Mouse (Mus musculus): Measurements from ENCODE around the gene Shd. TPM values are rescaled to one million over a fixed set of nuclear protein-coding genes. Genes with fewer than 3 reads are reported as not detected.

Shd gene
- polyA plus RNA-seq, 1 experiment, result 0.63 TPM

DNA sequence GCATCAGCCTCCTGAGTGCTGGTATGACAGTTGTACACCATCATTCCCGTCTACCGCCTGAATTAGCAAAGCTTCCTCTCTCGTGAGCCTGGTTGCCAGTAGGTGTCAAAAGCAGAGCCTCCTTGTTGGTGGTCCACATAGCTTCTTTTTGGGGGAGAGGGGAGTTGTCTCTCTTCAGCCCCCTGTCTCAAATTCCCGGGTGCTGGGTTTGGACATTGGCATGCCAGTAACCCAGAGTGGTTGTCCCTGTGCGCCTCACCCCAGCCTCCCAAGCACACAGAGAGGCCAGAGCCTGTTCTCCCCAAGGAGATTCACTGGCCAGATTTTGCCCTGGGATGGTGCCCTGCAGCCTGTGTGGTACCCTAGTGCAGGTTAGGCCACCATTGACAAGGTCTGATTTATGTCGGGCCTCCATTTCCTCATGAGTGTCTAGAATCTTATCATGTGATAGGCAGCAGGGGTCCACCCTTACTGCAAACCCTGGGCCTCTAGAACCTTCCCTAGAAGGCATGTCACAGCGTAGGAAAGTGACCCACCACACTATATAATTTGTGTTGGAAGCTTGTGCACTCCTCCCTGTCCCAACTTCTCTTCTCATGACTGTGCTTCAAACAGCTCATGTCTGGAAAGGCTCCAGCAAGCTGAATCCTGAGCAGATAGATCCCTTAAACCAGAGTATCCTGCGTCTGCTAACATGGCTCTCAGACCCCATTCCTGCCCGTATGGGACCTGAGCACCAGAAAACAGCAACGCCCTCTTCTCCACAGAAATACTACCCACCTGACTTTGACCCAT, 10.1 kb upstream of the Shd start:
- Histone ChIP-seq H3K4me1 (ENCODE audit: control insufficient read depth, insufficient read depth, low read length) (peaks cover 16% of the 10 kb centered on the region), H3K27ac (ENCODE audit: control insufficient read depth, insufficient read depth, low read depth, low read length) (no peak overlapping the region), H3K27me3 (ENCODE audit: control insufficient read depth, insufficient read depth, low read length) (no peaks in the 10 kb centered on the region), H3K4me3 (ENCODE audit: control insufficient read depth, low read depth, low read length) (no peak overlapping the region), H3K36me3 (ENCODE audit: control insufficient read depth, insufficient read depth, low read length) (no peaks in the 10 kb centered on the region)
- TF ChIP-seq CTCF (IDR thresholded peaks at IDR 0.05; ENCODE audit: control insufficient read depth, insufficient read depth, insufficient replicate concordance, low read depth, low read length), result no peak
- no peak for TF ChIP-seq POLR2A (IDR thresholded peaks at IDR 0.05; ENCODE audit: control insufficient read depth, low read depth, low read length)

DNA sequence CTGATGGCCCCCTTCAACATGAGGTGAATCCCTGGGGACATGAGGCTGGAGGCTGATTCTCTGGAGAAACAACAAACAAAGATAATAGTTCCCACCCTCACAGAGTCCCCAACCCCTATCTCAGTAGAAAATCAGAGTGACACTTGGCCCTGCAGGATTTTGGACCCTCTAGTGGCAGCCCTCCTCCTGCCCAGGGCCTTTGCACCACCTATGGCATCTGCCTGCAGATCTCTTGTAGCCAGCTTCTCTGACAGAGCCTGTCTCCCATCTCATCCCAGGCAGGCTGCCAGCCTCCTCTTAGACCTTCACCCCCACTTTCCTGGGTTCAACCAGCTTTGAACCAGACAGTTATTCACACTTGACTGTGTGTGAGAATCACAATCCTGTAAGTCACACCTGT, 9.5 kb upstream of the Shd start:
- no peaks in the 10 kb centered on the region for H3K36me3 ChIP-seq (ENCODE audit: control insufficient read depth, insufficient read depth, low read length)
- TF ChIP-seq CTCF (IDR thresholded peaks at IDR 0.05; ENCODE audit: control insufficient read depth, insufficient read depth, insufficient replicate concordance, low read depth, low read length) (no peak), POLR2A (IDR thresholded peaks at IDR 0.05; ENCODE audit: control insufficient read depth, low read depth, low read length) (no peak)
- no peak overlapping the region for H3K4me3 ChIP-seq (ENCODE audit: control insufficient read depth, low read depth, low read length)
- no peak overlapping the region for H3K27ac ChIP-seq (ENCODE audit: control insufficient read depth, insufficient read depth, low read depth, low read length)
- H3K4me1 ChIP-seq (ENCODE audit: control insufficient read depth, insufficient read depth, low read length), result peaks cover 16% of the 10 kb centered on the region
- no peaks in the 10 kb centered on the region for H3K27me3 ChIP-seq (ENCODE audit: control insufficient read depth, insufficient read depth, low read length)

DNA sequence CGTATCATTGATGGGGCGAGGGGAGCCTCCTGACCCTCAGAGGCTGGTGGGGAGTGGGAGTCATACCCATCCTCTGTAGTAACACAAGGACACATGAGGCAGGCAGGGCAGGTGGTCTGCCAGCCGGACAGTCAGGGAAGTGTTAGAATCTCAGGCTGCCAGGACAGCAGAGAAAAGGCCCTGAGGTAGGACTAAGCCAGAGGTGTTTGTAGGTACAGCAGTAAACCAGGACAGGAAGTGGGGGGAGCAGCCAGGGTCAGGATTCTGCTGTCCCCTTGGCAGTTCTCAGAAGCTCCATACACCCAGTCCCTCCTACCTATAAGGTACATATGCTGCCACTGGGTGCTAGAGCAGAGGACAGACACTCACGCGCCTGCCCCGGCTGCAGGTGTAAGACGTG, 8.6 kb upstream of the Shd start:
- Histone ChIP-seq H3K36me3 (ENCODE audit: control insufficient read depth, insufficient read depth, low read length) (no peaks in the 10 kb centered on the region), H3K4me1 (ENCODE audit: control insufficient read depth, insufficient read depth, low read length) (peaks cover 9% of the 10 kb centered on the region), H3K27ac (ENCODE audit: control insufficient read depth, insufficient read depth, low read depth, low read length) (no peak overlapping the region), H3K27me3 (ENCODE audit: control insufficient read depth, insufficient read depth, low read length) (no peaks in the 10 kb centered on the region), H3K4me3 (ENCODE audit: control insufficient read depth, low read depth, low read length) (no peak overlapping the region)
- TF ChIP-seq CTCF (IDR thresholded peaks at IDR 0.05; ENCODE audit: control insufficient read depth, insufficient read depth, insufficient replicate concordance, low read depth, low read length) (no peak), POLR2A (IDR thresholded peaks at IDR 0.05; ENCODE audit: control insufficient read depth, low read depth, low read length) (no peak)

DNA sequence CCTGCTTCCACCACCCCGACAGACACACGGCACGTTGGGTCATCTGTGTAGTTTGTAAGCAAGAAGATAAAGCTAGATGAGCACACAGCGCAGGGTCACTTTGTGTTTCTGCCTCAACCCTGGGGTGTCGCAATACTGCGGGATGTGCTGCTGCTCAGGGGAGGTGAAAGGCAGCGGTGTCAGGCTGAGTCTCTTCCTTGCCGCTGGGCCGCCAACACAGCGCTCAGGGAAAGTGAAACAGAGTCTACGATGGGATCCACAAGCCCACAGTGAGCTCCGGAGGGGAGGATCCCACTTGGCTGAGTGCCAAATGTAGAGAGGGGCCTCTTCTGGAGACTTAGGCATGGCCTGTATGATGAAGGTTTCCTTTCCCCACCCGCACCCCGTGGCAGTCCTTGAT, 7.1 kb upstream of the Shd start:
- TF ChIP-seq POLR2A (IDR thresholded peaks at IDR 0.05; ENCODE audit: control insufficient read depth, low read depth, low read length) (no peak), CTCF (IDR thresholded peaks at IDR 0.05; ENCODE audit: control insufficient read depth, insufficient read depth, insufficient replicate concordance, low read depth, low read length) (no peak)
- Histone ChIP-seq H3K27ac (ENCODE audit: control insufficient read depth, insufficient read depth, low read depth, low read length) (no peak overlapping the region), H3K27me3 (ENCODE audit: control insufficient read depth, insufficient read depth, low read length) (no peaks in the 10 kb centered on the region), H3K36me3 (ENCODE audit: control insufficient read depth, insufficient read depth, low read length) (no peaks in the 10 kb centered on the region), H3K4me1 (ENCODE audit: control insufficient read depth, insufficient read depth, low read length) (peaks cover 7% of the 10 kb centered on the region), H3K4me3 (ENCODE audit: control insufficient read depth, low read depth, low read length) (no peak overlapping the region)

DNA sequence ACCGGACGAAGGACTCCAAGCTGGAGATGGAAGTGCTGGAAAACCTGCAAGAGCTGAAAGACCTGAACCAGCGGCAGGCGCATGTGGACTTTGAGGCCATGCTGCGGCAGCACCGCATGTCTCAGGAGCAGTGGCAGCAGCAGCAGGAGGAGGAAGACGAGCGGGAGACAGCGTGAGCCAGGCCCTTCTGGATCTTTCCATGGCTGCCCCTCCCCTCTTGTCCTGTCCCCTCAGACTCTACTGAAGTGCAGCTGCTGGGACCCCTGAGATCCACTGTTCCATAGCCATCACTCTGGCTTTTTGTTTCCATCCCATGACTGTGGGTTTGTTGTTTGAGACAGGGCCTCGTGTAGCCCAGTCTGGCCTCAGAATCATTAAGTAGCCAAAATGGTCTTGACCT, 5.8 kb upstream of the Shd start:
- H3K27me3 ChIP-seq (ENCODE audit: control insufficient read depth, insufficient read depth, low read length), result no peaks in the 10 kb centered on the region
- H3K4me3 ChIP-seq (ENCODE audit: control insufficient read depth, low read depth, low read length), result no peak overlapping the region
- no peak overlapping the region for H3K27ac ChIP-seq (ENCODE audit: control insufficient read depth, insufficient read depth, low read depth, low read length)
- no peak for TF ChIP-seq POLR2A (IDR thresholded peaks at IDR 0.05; ENCODE audit: control insufficient read depth, low read depth, low read length)
- TF ChIP-seq CTCF (IDR thresholded peaks at IDR 0.05; ENCODE audit: control insufficient read depth, insufficient read depth, insufficient replicate concordance, low read depth, low read length), result no peak
- H3K36me3 ChIP-seq (ENCODE audit: control insufficient read depth, insufficient read depth, low read length), result no peaks in the 10 kb centered on the region
- H3K4me1 ChIP-seq (ENCODE audit: control insufficient read depth, insufficient read depth, low read length), result peaks cover 3% of the 10 kb centered on the region

DNA sequence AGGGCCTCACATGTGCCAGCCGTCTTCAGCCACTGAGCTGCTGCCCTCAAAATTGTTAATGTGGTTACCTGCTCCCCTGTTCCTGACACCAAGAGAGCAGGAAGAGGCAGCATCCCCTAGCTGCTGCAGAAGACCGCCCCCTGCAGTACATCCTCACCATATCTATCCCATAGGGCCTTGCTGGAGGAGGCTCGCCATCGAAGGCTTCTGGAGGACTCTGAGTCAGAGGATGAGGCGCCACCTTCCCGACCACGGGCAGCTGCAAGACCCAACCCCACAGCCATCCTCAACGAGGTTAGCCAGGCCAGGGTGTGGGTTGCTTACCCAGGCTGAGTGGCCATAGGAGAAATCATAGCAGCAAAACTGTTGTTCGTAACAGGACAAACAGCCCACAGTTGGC, 5.3 kb upstream of the Shd start:
- Histone ChIP-seq H3K27ac (ENCODE audit: control insufficient read depth, insufficient read depth, low read depth, low read length) (no peak overlapping the region), H3K4me3 (ENCODE audit: control insufficient read depth, low read depth, low read length) (no peak overlapping the region), H3K4me1 (ENCODE audit: control insufficient read depth, insufficient read depth, low read length) (peaks cover 1% of the 10 kb centered on the region), H3K36me3 (ENCODE audit: control insufficient read depth, insufficient read depth, low read length) (no peaks in the 10 kb centered on the region), H3K27me3 (ENCODE audit: control insufficient read depth, insufficient read depth, low read length) (no peaks in the 10 kb centered on the region)
- TF ChIP-seq CTCF (IDR thresholded peaks at IDR 0.05; ENCODE audit: control insufficient read depth, insufficient read depth, insufficient replicate concordance, low read depth, low read length) (no peak), POLR2A (IDR thresholded peaks at IDR 0.05; ENCODE audit: control insufficient read depth, low read depth, low read length) (no peak)

DNA sequence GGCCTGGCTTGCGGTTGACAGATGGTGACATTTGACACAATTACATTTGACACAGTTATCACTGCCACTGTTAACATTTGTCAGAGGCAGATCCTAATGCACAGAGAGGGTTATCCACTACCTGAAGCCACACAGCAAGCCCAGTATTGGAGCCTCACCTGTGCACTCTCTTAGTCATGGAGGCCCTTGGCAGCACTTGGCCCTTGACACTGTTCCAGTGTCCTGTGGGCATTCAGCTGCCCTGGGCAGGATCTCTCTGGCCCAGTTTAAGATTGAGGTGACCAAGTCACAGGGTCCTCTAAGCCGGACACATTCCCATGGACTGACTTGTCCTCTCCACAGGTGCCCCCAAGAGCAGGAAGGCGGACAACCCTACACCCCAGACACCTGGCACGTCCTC, 3.1 kb upstream of the Shd start:
- H3K4me3 ChIP-seq (ENCODE audit: control insufficient read depth, low read depth, low read length), result no peak overlapping the region
- no peak overlapping the region for H3K27ac ChIP-seq (ENCODE audit: control insufficient read depth, insufficient read depth, low read depth, low read length)
- TF ChIP-seq CTCF (IDR thresholded peaks at IDR 0.05; ENCODE audit: control insufficient read depth, insufficient read depth, insufficient replicate concordance, low read depth, low read length) (no peak), POLR2A (IDR thresholded peaks at IDR 0.05; ENCODE audit: control insufficient read depth, low read depth, low read length) (no peak)
- no peaks in the 10 kb centered on the region for H3K36me3 ChIP-seq (ENCODE audit: control insufficient read depth, insufficient read depth, low read length)
- peaks cover 14% of the 10 kb centered on the region for H3K4me1 ChIP-seq (ENCODE audit: control insufficient read depth, insufficient read depth, low read length)
- H3K27me3 ChIP-seq (ENCODE audit: control insufficient read depth, insufficient read depth, low read length), result no peaks in the 10 kb centered on the region

Measured in testis, adult 2 months (tissue).